Mouse (Mus musculus) hindlimb bud, embryonic 11.5 days (tissue): ENCODE measurements around the gene Irak3.
A peak's percentile ranks its signal among the peaks of the same experiment; 100 is the strongest.
"Not testable (repeated sequence)": the region's sequence is repeated elsewhere in the genome, so short reads cannot be mapped to it uniquely, and the experiment has no call there.

Source experiments
- DNase-seq: peaks from one replicate; pipeline ENCODE4 v3.0.0-alpha.2; 2012; ENCODE audit warnings: low read depth, low spot score; ENCODE audit errors: extremely low spot score

Irak3 gene

DNA sequence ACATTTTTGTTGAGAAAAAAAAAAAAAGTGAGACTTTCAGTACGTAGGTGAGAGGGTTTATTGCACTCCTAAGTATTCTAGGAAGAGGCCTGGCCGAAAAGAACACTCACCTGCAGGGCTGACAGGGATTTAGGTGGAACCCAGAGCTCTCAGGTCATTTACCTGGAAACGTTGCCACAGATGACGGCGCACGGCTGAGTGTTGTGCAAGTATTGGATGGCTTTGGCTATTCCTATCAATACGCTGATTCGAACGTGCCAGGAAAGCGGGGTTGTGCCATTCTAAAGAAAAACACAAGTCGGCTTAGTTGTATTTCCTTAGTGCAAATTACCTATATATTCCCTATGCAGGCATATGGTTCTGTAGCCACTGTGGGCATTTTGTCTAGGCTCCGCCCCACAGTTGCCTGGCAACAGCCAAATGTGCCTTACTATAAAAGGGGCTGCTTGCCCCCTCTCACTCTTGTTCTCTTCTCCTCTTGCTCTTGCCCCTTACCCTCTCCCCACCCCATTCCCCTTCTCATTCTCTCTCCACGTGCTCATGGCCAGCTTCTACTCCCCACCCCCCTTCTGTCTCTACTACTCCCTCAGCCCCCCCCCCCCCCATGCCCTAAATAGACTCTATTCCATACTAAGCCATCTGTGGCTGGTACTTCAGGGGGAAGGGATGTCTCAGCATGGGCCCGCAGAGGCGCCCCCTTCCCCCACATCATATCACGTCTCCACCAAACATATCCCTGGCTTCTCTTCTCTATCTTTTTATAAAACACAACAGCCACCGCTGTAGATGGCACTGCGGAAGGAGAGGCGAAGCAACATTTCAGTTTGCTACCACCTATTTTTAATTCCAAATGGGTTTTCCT lies 36.8 kb downstream of the Irak3 start:
- no peak for DNase-seq

DNA sequence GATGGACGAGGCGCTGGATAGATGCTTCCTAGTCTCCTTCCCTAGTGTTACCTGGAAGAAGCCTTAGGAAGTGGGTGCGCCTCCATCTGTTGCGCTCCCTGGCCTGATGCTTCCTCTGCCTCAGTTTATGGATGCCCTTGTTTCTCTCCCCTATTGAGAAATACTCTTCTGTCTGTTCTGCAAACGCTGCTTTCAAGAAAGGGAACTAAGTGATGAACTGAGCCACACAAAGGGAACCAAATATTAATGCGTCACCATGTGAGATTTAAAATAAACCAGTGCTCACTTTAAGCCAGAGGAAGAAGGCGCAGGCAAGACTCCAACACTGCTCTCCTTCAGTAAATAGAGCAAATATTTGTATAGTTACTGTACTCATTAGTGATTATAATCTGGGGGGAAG lies 38.4 kb downstream of the Irak3 start:
- no peak for DNase-seq

DNA sequence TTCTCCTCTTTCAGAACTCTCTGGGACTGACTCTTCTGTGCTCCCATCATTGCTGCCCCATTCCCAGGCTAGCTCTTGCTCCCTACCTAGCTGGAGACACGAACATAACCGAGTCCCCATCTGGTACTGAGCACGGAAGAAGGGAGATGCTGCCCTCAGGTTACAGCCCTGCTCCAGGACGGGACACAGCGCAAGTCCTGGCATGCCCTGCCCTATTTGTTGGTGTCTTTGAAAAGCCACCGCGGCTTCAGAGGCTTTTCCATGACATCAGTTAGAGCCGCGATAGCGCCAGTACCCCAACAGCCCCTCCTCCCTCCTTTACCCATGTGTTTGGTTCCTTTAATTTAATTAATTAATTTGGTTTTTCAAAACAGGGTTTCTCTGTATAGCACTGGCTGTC lies 39.1 kb downstream of the Irak3 start:
- DNase-seq = no peak

DNA sequence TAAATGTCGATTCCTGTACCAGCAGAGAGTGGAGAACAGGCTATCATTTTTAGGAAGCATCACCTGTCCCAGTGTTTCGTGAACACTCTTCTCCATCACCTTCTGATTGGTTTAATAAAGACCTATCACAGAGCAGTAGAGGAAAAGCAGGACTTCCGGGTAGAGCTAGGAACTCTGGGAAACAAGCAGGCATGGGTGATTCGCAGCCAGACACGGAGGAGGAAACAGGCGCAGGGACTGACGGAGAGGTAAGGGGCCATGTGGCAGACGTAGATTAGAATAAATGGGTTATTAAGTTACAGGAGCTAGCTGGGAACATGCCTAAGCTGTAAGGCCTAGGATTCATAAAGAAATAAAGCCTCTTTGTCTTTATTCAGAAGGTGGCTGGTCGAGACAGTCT lies 41.4 kb downstream of the Irak3 start:
- DNase-seq = no peak

DNA sequence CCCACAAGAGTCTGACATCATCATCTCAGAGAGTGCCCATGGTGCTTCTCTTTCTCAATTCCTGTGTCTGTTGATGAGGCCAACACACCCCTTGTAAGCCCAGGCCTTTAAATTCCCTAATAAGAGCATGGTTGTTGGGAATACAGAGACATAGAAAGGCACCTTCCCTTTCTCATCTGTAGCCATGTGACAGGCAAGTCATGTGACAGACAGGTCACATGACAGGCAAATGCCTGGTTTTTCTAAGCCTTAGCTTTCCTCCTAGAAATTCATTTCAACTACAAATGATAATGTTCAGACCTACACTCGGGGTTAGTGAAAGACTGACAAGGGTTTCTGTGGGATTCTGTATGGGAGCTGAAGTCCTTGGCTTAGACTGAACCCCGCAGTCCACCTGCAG lies 48.0 kb downstream of the Irak3 start:
- DNase-seq = no peak

DNA sequence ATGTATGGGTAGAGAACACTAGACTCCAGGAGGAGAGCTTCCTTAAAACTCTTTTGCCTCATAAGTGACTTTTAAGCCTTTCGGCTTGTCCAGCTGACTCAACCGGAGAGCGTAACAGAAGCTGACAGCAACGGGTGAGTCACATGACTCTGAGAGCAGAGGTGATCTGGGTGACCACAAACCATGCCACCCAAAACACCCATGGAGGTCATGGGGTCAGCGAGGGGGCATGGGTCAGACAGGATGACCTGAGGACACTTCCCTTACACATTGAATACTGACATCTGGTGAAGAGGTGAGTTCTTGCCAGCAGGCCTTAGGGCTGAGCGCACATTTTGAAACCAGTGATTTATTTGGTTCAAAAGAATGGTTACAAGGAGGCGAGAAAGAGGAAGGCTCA lies 50.3 kb downstream of the Irak3 start:
- no peak for DNase-seq

DNA sequence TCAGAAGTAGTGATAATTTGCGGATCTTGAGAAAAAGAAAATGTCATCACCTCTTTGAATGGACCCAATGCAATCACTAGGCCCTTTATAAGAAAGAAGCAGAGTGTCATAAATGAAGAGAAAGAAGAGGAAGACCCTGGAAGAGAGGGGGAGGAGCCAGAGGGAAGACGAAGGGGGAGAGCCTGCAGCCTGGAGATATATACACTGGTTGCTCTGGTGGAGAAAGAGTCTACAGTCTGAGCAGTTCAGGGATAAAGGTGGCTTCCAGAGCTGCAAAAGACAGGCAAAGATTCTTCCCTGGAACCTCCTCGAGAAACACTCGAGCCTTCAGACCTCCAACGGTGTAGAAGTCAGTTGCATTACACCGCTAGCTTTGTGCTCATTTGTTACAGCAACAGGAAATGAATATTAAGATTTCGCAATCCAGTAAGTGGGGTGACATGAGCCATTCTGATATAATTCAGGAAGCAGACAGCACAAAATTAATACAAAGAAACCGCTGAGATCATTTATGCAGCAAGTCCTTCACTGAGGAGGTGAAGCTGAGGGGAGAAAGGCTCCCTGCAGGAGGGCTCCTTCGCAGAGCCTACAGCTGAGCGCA lies 60.9 kb downstream of the Irak3 start:
- no peak for DNase-seq

DNA sequence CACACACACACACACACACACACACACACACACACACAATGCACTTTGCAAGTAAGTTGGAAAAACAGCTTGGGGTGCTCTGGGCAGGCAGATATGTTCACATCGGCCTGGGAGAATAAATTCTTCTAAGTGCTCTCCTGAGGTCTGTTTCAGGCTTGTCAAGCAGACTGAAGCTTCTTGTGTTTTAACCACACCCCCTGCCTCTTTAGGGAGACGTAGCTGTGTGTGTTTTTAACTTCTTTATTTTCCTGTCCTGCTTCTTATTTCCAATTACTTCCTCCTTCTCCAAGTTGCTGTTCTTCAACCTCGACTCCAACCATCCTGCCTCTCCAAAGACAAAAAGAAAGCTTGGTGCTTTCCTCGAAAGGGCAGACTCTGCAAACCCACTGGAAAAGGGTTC lies 61.7 kb downstream of the Irak3 start:
- no peak for DNase-seq

DNA sequence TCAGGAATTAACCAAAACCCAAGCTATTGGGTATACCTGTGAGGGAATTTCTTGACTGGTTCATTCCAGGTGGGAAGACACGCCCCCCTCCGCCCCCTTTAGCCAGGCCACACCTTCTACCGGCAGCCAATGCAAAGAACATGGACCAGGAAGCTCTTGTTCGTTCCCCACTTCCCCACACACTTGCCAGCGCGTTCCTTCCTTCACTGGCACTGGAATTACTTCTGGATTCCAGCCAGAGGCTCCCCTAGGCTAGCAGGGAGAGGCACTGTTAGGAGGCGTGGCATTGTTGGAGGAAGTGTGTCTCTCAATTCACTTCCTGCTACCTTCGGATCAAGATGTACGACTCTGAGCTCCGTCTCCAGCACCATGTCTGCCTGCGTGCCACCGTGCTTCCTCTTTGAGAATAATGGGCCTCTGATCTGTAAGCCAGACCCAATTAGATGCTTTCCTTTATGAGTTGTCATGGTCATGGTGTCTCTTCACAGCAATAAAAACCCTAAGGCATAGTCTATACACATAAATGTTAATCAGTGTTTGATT lies 65.8 kb downstream of the Irak3 start:
- DNase-seq = no peak

DNA sequence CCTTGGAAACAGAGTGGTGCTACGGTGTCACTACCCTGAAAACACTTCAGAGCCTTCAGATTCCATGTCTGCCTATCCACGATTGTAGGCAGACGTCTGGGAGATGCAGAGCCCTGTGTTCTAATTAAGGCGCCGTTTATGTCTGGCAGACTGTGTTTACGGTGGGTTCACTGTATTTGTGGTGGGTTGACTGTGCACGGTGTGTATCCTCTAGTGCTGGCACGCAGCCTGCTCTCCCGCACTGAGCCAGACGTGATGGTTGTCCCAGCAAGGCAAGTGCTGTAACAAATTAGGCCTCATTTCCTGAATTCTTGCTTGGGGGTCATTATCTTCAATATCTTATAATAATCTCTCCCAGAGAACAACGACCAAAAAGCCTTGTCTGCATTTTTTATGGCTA lies 68.2 kb downstream of the Irak3 start:
- no peak for DNase-seq

DNA sequence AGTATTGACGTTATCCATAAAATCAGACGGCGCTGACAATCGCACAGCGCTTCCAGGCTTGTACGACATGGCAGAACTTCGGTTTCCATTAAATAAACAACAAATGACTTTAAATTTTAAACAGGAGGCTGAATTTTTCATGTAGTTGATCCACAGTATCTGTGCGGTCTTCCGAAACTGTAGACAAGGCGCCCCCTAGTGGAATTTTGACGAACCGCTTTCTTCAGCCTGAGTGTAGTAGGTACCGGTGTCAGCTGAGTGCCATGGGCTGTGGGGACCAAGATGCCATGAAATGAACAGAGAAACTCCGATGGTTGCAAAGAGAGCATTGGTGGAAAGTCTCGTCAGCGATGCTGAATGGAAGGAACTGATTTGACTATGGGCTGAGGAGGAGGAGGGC lies 71.3 kb downstream of the Irak3 start:
- DNase-seq = no peak

DNA sequence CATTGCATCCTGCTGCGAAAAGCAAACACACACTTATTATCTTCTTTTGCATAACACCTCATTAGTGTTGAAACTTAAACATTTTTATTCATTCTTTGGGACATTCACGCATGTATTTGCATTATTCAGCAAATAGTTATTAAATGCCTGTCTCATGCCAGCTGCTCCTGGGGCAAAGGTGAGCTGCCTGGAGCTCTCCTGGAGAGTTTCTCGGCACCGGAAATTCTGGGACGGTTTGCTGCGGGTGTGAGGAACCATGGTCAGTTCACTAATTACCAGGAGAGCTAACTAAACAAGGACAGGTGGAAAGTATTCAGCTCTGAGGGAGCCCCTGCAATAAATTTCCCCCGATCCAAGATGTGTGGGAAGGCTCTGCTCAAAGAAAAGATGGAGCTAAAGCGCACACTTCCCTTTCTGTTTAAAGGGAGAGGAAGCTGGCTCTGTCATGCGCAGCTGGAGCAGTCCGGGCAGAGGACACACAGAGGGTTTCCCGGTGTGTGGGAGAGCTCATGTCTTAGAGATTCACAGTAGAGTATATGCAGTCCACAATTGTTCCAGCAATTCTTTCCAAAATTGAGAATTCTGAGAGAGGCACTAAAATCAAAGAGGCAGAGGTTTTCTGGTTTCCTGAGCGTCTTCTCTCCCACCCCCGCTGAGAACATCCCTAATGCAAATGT lies 73.2 kb downstream of the Irak3 start:
- DNase-seq = no peak

DNA sequence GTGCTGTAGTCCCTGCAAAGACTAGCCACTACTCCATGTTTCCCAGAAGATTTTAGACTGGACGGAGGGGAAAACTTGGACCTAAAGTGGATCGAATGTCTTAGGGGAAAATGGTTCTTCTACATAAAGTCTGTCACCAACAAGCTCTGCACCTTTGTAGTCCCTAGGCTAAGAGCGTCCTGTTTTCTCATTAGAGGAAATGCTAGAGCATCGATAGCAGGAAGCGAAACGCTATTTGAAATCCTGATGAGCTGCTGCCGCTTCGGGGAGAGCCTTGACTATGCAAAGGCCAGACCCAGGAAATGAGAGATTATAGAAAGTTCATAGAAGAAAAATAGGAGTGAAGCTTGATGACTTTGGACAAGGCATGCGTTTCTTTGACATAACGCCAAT lies 76.5 kb downstream of the Irak3 start:
- no peak for DNase-seq

DNA sequence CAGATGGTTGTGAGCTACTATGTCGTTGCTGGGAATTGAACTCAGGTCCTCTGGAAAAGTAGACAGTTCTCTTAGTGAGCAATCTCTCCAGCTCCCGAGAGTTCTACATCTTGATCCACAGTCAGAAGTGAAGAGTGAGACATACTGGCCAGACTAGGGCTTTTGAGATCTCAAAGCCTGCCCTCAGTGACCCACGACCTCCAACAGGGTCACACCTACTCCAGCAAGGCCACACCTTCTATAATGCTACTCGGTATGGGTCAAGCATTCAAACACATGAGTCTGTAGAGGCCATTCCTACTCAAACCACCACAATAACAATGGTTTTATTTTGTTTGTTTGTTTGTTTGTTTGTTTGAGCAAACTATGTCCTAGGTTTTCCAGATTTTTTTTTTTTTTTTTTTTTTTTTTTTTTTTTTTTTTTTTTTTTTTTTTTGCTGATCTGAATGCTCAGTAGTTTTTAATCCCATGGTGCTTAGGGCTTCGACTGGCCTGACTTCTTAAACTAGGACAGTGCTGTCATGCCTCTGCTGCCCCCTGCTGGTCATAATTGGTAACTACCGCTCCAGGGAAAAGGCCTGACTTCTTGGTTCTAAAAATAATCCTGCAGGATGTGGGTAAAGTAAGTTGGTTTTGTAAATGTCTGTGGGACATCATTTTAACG lies 77.0 kb downstream of the Irak3 start:
- peak; percentile 67 for DNase-seq

DNA sequence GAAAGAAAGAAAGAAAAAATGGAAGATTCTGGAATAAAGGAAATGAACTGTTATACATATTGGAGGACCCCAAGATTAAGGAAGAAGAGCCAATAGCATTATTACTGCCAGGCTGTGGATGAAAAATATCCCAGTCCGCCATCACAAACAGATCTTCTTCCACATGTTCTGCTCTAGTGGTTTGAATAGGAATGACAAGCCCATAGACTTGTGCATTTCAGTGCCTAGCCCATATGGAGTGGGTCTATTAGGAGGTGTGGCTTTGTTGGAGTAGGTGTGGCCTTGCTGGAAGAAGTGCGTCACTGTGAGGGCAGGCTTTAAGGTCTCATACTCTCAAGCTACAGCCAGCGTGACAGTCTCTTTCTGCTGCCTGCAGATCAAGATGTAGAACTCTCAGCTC lies 78.2 kb downstream of the Irak3 start:
- no peak for DNase-seq

DNA sequence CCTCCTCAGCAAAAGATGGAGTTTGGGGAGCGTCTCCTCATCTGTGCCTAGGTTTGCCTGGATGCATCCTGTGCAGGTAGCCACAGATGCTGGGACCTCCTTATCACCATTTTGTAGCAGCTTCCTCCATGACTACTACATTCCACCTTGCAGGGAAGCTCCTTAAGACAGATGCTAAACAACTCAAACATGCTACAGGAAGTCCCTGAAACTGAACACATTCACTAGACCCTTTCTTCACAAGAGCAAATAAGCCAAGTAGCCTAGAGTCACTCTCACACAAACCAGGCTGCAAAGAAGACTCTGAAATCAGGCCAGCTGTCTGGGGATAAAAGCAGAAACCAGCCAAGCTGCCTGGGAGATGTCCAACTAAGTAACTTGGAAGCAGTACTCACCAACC lies 86.7 kb downstream of the Irak3 start:
- DNase-seq = no peak

DNA sequence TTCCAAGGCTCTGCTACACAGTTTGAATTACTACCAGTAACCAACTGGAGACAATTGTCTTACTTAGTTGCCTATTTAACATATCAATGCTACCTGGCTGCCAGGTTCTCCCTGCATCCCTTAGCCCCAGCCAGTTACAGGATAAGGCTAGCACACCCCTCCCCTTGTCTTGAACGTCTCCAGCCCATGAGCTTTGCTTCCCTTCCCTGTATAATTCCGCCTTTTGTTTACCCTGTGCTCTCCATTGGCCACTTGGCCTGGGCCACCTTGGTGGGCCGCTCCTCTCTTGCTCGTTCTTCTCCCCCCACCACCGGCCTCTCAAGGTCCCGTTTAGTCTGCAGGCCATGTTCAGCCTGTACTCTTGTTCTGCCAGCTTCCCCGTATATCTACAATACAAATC lies 87.4 kb downstream of the Irak3 start:
- no peak for DNase-seq

DNA sequence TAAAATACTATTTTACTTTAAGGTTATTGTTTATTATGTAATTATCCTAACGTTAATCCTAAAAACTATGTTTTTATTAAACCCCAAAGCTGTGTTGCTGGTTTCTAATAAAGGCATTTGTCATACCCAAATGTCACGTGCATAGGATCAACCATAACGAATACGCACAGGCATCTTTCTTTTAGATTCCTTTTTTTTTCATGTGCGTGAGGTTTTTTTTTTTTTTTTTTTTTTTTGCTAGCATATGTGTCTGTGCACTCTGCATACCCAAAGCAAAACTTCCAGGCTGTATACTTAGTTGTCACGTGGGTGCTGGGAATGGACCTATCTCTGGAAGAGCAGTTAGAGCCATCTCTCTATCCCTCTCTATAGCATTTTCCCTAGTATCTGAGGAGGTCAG lies 88.0 kb downstream of the Irak3 start:
- no peak for DNase-seq

DNA sequence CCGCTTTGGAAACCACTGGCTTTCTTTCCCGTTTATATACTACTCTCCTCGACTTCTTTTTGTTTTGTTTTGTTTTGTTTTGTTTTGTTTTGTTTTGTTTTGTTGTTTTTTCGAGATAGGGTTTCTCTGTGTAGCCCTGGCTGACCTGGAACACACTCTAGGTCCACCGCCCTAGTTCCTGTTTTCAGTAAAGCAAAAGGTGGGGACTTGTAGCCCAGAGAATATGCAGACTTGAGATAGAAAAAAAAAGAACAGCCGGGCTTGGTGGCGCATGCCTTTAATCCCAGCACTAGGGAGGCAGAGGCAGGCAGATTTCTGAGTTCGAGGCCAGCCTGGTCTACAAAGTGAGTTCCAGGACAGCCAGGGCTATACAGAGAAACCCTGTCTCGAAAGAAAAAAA lies 88.4 kb downstream of the Irak3 start:
- not testable (repeated sequence) for DNase-seq

DNA sequence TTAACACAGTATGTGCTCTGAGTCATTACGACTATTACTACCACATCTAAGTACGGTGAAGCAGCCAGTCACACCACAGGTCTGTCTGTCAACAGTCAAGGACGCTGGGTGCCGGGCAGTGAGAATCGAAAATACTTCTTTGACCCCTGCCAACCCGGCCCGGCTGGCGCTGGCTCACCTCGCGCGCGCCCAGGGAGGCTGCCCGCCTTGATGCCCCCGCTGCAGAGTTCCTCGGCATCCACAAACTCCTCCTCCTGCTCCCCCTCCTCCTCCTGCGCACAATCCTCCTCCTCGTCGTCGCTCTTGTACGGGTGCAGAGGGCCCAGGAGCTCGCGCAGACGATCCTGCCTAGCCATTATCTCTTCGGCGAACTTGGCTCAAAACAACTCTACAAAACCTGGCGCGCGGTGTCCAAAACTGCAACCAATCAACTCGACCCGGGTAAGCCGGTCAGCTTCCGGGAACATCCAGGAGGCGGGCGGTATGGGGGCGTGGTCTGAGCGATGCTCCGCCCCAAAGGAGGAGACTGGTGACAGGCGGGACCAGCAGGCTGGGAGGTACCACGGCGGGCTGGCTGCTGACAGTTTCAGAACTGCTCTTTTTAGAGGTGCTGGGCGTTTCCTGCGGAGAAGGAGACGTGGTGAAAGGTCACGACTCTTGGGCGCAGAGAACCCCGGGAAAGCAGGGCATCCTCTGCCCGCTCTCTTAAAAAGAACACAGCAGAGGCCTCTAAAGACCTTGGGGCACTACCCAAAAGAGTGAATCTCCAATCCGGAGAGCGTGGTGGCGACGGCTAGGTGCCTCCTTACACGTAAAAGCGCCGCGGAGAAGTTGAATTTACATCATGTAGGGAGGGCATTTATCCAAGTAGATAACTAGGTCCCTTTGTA lies 89.2 kb downstream of the Irak3 start, which contains the start of gene Helb:
Helb (minus strand) TSS at position 481 of the 890 bp plus-strand sequence.
- peak; percentile 77 for DNase-seq
